Mouse (Mus musculus): ENCODE data around the gene Wdfy4. TPM values are rescaled to one million over a fixed set of nuclear protein-coding genes. Genes with fewer than 3 reads are reported as not detected.

Wdfy4 gene
- polyA plus RNA-seq, 1 experiment, result 92.6 TPM

DNA sequence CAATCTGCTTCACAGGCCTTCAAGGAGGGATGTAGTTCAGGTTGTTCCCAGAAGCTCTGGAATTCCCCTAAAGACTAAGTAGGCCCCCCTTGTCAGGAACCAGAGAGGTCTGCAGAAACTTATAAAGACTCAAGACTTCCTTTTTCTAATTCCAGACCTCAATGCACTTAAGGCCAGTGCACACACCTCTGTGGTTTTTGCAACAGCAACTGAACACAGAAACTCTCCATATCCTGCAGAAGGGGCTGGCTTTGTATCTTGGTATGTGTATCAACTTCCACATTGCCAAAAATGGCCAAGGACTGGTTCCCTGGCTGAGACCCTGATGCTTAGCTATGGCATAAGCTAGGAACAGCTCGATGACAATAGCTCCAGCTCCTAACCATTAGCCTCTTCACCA, 13.4 kb downstream of the Wdfy4 start:
- 23% methylated on average over 1 of the region's 1 CpGs for WGBS

DNA sequence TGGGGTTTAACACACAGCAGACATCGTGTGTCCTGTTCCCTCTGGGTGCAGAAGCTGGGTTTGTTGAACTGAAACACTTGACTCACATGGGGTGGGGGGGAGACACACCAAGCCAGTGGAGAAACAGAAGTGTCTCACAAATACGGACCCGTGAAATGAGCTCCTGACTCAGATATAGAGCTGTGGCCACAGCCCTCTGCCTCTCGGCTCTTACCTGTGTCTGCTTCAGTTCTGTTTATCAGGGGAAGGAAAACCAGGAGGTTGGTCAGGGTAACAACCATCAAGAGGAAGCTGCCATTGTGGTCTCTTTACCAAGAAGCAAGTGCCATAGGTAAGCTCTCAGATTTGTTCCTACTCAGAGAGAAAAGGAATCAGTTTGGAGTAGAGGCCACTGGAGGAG, 16.6 kb downstream of the Wdfy4 start:
- peaks cover 15% of the 10 kb centered on the region for H3K36me3 ChIP-seq (ENCODE audit: control insufficient read depth, insufficient read depth, low read length)
- H3K4me1 ChIP-seq (ENCODE audit: control insufficient read depth, insufficient read depth, insufficient read length), result peaks cover 23% of the 10 kb centered on the region; the same call in 1 of the 2 replicates
- no peak for DNase-seq (ENCODE audit: low read depth in 1 of 2, low spot score in 2 of 2)
- H3K27ac ChIP-seq (ENCODE audit: insufficient read depth, low read length), result peak overlapping the region; percentile 33; the same call in 1 of the 2 replicates
- WGBS, result 32% methylated on average over 4 of the region's 4 CpGs
- no peaks in the 10 kb centered on the region for H3K27me3 ChIP-seq (ENCODE audit: control insufficient read depth, insufficient read depth, low read length)
- no peak overlapping the region for H3K4me3 ChIP-seq (ENCODE audit: extremely low read depth, insufficient read depth, insufficient read length)
- TF ChIP-seq CTCF (IDR thresholded peaks at IDR 0.05; ENCODE audit: extremely low read depth, insufficient read depth, insufficient read length, insufficient replicate concordance), result no peak
- TF ChIP-seq POLR2A (IDR thresholded peaks at IDR 0.05; ENCODE audit: low read depth, low read length), result no peak

More for the DNA sequence above, 13.4 kb downstream of the Wdfy4 start:
- H3K4me1 ChIP-seq (ENCODE audit: control insufficient read depth, insufficient read depth, insufficient read length), result peaks cover 26% of the 10 kb centered on the region; the same call in 1 of the 2 replicates
- H3K27ac ChIP-seq (ENCODE audit: insufficient read depth, low read length), result peak overlapping the region; percentile 19
- H3K27me3 ChIP-seq (ENCODE audit: control insufficient read depth, insufficient read depth, low read length), result no peaks in the 10 kb centered on the region
- TF ChIP-seq POLR2A (IDR thresholded peaks at IDR 0.05; ENCODE audit: low read depth, low read length), result no peak
- TF ChIP-seq CTCF (IDR thresholded peaks at IDR 0.05; ENCODE audit: extremely low read depth, insufficient read depth, insufficient read length, insufficient replicate concordance), result no peak
- H3K36me3 ChIP-seq (ENCODE audit: control insufficient read depth, insufficient read depth, low read length), result peaks cover 11% of the 10 kb centered on the region
- H3K4me3 ChIP-seq (ENCODE audit: extremely low read depth, insufficient read depth, insufficient read length), result no peak overlapping the region
- no peak for DNase-seq (ENCODE audit: low read depth in 1 of 2, low spot score in 2 of 2)

DNA sequence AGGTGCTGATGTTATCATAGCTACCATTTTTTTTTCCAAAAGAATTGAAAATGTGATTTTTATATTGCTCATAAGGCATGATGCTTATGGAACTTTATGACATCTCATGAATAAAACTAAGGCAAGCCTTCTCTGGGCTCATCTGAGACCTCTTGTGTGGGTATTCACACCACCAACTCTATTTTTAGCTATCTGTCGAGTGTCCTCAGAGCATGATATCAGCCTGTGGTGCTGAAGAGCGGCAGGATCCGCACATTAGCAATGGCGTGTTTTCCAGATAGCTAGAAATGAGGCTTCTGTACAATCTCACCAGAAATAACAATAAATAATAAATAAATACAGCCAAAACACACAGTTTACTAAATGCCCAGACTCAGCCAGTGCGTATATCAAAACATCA, 23.1 kb downstream of the Wdfy4 start:
- peaks cover 26% of the 10 kb centered on the region for H3K36me3 ChIP-seq (ENCODE audit: control insufficient read depth, insufficient read depth, low read length)
- H3K27ac ChIP-seq (ENCODE audit: insufficient read depth, low read length), result no peak overlapping the region
- DNase-seq (ENCODE audit: low read depth in 1 of 2, low spot score in 2 of 2), result no peak
- no peaks in the 10 kb centered on the region for H3K27me3 ChIP-seq (ENCODE audit: control insufficient read depth, insufficient read depth, low read length)
- H3K4me3 ChIP-seq (ENCODE audit: extremely low read depth, insufficient read depth, insufficient read length), result no peak overlapping the region
- H3K4me1 ChIP-seq (ENCODE audit: control insufficient read depth, insufficient read depth, insufficient read length), result peaks cover 8% of the 10 kb centered on the region; the same call in 1 of the 2 replicates
- WGBS, result 75% methylated on average over 5 of the region's 5 CpGs
- TF ChIP-seq POLR2A (IDR thresholded peaks at IDR 0.05; ENCODE audit: low read depth, low read length) (no peak), CTCF (IDR thresholded peaks at IDR 0.05; ENCODE audit: extremely low read depth, insufficient read depth, insufficient read length, insufficient replicate concordance) (no peak)

- WGBS, result 9% methylated on average over 3 of the region's 3 CpGs
- DNase-seq (ENCODE audit: low read depth in 1 of 2, low spot score in 2 of 2), result no peak
- Histone ChIP-seq H3K4me3 (ENCODE audit: extremely low read depth, insufficient read depth, insufficient read length) (no peak overlapping the region), H3K27me3 (ENCODE audit: control insufficient read depth, insufficient read depth, low read length) (no peaks in the 10 kb centered on the region), H3K36me3 (ENCODE audit: control insufficient read depth, insufficient read depth, low read length) (peaks cover 34% of the 10 kb centered on the region), H3K27ac (ENCODE audit: insufficient read depth, low read length) (peak overlapping the region; percentile 36; the same call in 1 of the 2 replicates), H3K4me1 (ENCODE audit: control insufficient read depth, insufficient read depth, insufficient read length) (peaks cover 8% of the 10 kb centered on the region; the same call in 1 of the 2 replicates)
- TF ChIP-seq CTCF (IDR thresholded peaks at IDR 0.05; ENCODE audit: extremely low read depth, insufficient read depth, insufficient read length, insufficient replicate concordance), result no peak
- no peak for TF ChIP-seq POLR2A (IDR thresholded peaks at IDR 0.05; ENCODE audit: low read depth, low read length)
Measured at GRCm38 (mm10) chr14:33158268-33158667, 27.0 kb downstream of the Wdfy4 start.

- Histone ChIP-seq H3K27ac (ENCODE audit: insufficient read depth, low read length) (no peak overlapping the region), H3K36me3 (ENCODE audit: control insufficient read depth, insufficient read depth, low read length) (peaks cover 41% of the 10 kb centered on the region), H3K4me1 (ENCODE audit: control insufficient read depth, insufficient read depth, insufficient read length) (0 out of 2 replicates have a peak, but pooled peaks cover 3% of the 10 kb centered on the region), H3K27me3 (ENCODE audit: control insufficient read depth, insufficient read depth, low read length) (no peaks in the 10 kb centered on the region), H3K4me3 (ENCODE audit: extremely low read depth, insufficient read depth, insufficient read length) (no peak overlapping the region)
- no peak for DNase-seq (ENCODE audit: low read depth in 1 of 2, low spot score in 2 of 2)
- 86% methylated on average over 1 of the region's 1 CpGs for WGBS
- no peak for TF ChIP-seq POLR2A (IDR thresholded peaks at IDR 0.05; ENCODE audit: low read depth, low read length)
- no peak for TF ChIP-seq CTCF (IDR thresholded peaks at IDR 0.05; ENCODE audit: extremely low read depth, insufficient read depth, insufficient read length, insufficient replicate concordance)
Measured at GRCm38 (mm10) chr14:33152941-33153340, 32.4 kb downstream of the Wdfy4 start.

DNA sequence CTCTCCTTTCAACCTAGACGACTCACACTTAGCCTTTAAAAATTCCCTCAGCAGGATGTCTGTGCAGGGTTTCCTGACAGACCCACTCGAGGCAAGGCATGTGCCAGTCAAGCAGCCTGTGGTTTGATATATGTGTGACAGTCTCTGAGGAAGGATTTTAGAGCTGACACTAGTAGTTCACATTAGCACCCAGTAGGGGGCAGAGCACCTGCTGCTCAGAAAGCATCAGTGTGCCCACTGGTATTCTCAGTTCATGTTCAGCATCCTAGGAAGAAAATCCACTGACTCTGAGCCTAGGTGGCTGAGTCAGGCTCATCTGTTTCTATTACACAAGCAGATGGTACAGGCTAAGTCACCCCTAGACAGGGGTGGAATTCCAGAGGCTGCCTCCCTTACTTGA, 39.0 kb downstream of the Wdfy4 start:
- 11% methylated on average over 2 of the region's 2 CpGs for WGBS
- no peaks in the 10 kb centered on the region for H3K4me1 ChIP-seq (ENCODE audit: control insufficient read depth, insufficient read depth, insufficient read length)
- H3K36me3 ChIP-seq (ENCODE audit: control insufficient read depth, insufficient read depth, low read length), result peaks cover 46% of the 10 kb centered on the region
- TF ChIP-seq POLR2A (IDR thresholded peaks at IDR 0.05; ENCODE audit: low read depth, low read length), result no peak
- TF ChIP-seq CTCF (IDR thresholded peaks at IDR 0.05; ENCODE audit: extremely low read depth, insufficient read depth, insufficient read length, insufficient replicate concordance), result peak; percentile 47; the same call in 1 of the 2 replicates
- no peak overlapping the region for H3K4me3 ChIP-seq (ENCODE audit: extremely low read depth, insufficient read depth, insufficient read length)
- no peak overlapping the region for H3K27ac ChIP-seq (ENCODE audit: insufficient read depth, low read length)
- no peaks in the 10 kb centered on the region for H3K27me3 ChIP-seq (ENCODE audit: control insufficient read depth, insufficient read depth, low read length)
- DNase-seq (ENCODE audit: low read depth in 1 of 2, low spot score in 2 of 2), result peak; percentile 7 to 34

- Histone ChIP-seq H3K27me3 (ENCODE audit: control insufficient read depth, insufficient read depth, low read length) (no peaks in the 10 kb centered on the region), H3K27ac (ENCODE audit: insufficient read depth, low read length) (no peak overlapping the region), H3K4me1 (ENCODE audit: control insufficient read depth, insufficient read depth, insufficient read length) (no peaks in the 10 kb centered on the region), H3K36me3 (ENCODE audit: control insufficient read depth, insufficient read depth, low read length) (peaks cover 46% of the 10 kb centered on the region), H3K4me3 (ENCODE audit: extremely low read depth, insufficient read depth, insufficient read length) (no peak overlapping the region)
- TF ChIP-seq CTCF (IDR thresholded peaks at IDR 0.05; ENCODE audit: extremely low read depth, insufficient read depth, insufficient read length, insufficient replicate concordance), result no peak
- TF ChIP-seq POLR2A (IDR thresholded peaks at IDR 0.05; ENCODE audit: low read depth, low read length), result no peak
- WGBS, result 95% methylated on average over 9 of the region's 9 CpGs
- no peak for DNase-seq (ENCODE audit: low read depth in 1 of 2, low spot score in 2 of 2)
Measured at GRCm38 (mm10) chr14:33136843-33137242, 48.5 kb downstream of the Wdfy4 start.
